Mouse (Mus musculus): Measurements from ENCODE around the gene Pfdn4. TPM values are rescaled to one million over a fixed set of nuclear protein-coding genes. Genes with fewer than 3 reads are reported as not detected.

Pfdn4 gene
- polyA plus RNA-seq (2021; fragmentation: Nextera tagmentation): 76.2 and 79.0 TPM in 2 replicates
- long read RNA-seq, experiment 1, transcript Pfdn4-201 (4 exons, 935 nt): major isoform, 44 of 49 reads
- long read RNA-seq, experiment 1, partial matches to known transcripts: 3 of 49 reads
- long read RNA-seq, experiment 1, other reads (novel, unspliced or antisense): 1 of 49 reads
- long read RNA-seq, experiment 2, transcript Pfdn4-201 (4 exons, 935 nt): major isoform, 14 of 19 reads
- long read RNA-seq, experiment 2, partial matches to known transcripts: 3 of 19 reads
- long read RNA-seq, experiment 2, other reads (novel, unspliced or antisense): 2 of 19 reads

GRCm38 (mm10) chr2:170496154-170496930 is at the start of gene Pfdn4:
Pfdn4 (plus strand) TSS chr2:170496428.

GRCm38 (mm10) chr2:170497091-170497566 is 901 bp downstream of the Pfdn4 start, which contains the start of gene Cyp24a1:
Cyp24a1 (minus strand) TSS chr2:170497145.

Other genes with a start within 250 kb of the Pfdn4 start
- gene Bcas1, start 68.6 kb upstream of the Pfdn4 start, polyA plus RNA-seq (2021; fragmentation: Nextera tagmentation): 70.9 and 76.3 TPM in 2 replicates
- not detected in 2 replicates for gene Cyp24a1, start 717 bp downstream of the Pfdn4 start, polyA plus RNA-seq (2021; fragmentation: Nextera tagmentation)
- 0.10 TPM in 1 of 2 replicates, not detected in the other for gene 4930470P17Rik, start 105.6 kb downstream of the Pfdn4 start, polyA plus RNA-seq (2021; fragmentation: Nextera tagmentation)
- gene Dok5, start 235.4 kb downstream of the Pfdn4 start, polyA plus RNA-seq (2021; fragmentation: Nextera tagmentation): 17.7 and 19.9 TPM in 2 replicates

All from layer of hippocampus, adult 6 months (tissue).